Mouse (Mus musculus): ENCODE results near the gene Gm20449.
"Not testable (repeated sequence)": the region's sequence is repeated elsewhere in the genome, so short reads cannot be mapped to it uniquely, and the experiment has no call there.

Gene Gm20449

GRCm38 (mm10) chr7:41499389-41500049, at the start of gene Gm20449, which contains the start of gene AW146154:
TSS of gene Gm20449 (minus strand) at chr7:41499417.
TSS of gene AW146154 (minus strand) at chr7:41499890.
- DNase-seq (ENCODE audit: low read depth in 2 of 2, low spot score in 2 of 2) = peak; percentile 92 to 95

- no peak for DNase-seq (ENCODE audit: low read depth in 2 of 2, low spot score in 2 of 2)
These were observed 13.5 kb upstream of the Gm20449 start for GRCm38 (mm10) chr7:41512672-41513071.

GRCm38 (mm10) chr7:41512207-41512606, 13.0 kb upstream of the Gm20449 start:
- DNase-seq (ENCODE audit: low read depth in 2 of 2, low spot score in 2 of 2) = no peak

- no peak for DNase-seq (ENCODE audit: low read depth in 2 of 2, low spot score in 2 of 2)
These were observed 3.2 kb upstream of the Gm20449 start for GRCm38 (mm10) chr7:41502402-41502801.

- DNase-seq (ENCODE audit: low read depth in 2 of 2, low spot score in 2 of 2) = peak; percentile 55 to 70
These were observed 1.1 kb upstream of the Gm20449 start for GRCm38 (mm10) chr7:41500151-41500934.

- DNase-seq (ENCODE audit: low read depth in 2 of 2, low spot score in 2 of 2) = not testable (repeated sequence)
These were observed 214 bp downstream of the Gm20449 start for GRCm38 (mm10) chr7:41499018-41499388.

GRCm38 (mm10) chr7:41498464-41498863, 753 bp downstream of the Gm20449 start:
- DNase-seq (ENCODE audit: low read depth in 2 of 2, low spot score in 2 of 2) = not testable (repeated sequence)

GRCm38 (mm10) chr7:41497871-41498270, 1.3 kb downstream of the Gm20449 start:
- DNase-seq (ENCODE audit: low read depth in 2 of 2, low spot score in 2 of 2) = no peak

- no peak for DNase-seq (ENCODE audit: low read depth in 2 of 2, low spot score in 2 of 2)
These were observed 47.4 kb downstream of the Gm20449 start for GRCm38 (mm10) chr7:41451864-41452263.

- DNase-seq (ENCODE audit: low read depth in 2 of 2, low spot score in 2 of 2) = not testable (repeated sequence)
These were observed 50.6 kb downstream of the Gm20449 start, which contains the start of gene Vmn2r57 for GRCm38 (mm10) chr7:41448596-41448995. TSS of gene Vmn2r57 (minus strand) at chr7:41448696.

GRCm38 (mm10) chr7:41394130-41394529, 105.1 kb downstream of the Gm20449 start:
- no peak for DNase-seq (ENCODE audit: low read depth in 2 of 2, low spot score in 2 of 2)

GRCm38 (mm10) chr7:41393048-41393971, 105.9 kb downstream of the Gm20449 start, which contains the start of gene AI987944:
TSS of gene AI987944 (minus strand) at chr7:41393379.
- peak; percentile 62 to 72 for DNase-seq (ENCODE audit: low read depth in 2 of 2, low spot score in 2 of 2)

Data from CD8-positive naive resting alpha-beta T cell, adult 2 months (primary cell).